Mouse (Mus musculus): Measurements from ENCODE around the gene Rbm20. TPM values are rescaled to one million over a fixed set of nuclear protein-coding genes. Genes with fewer than 3 reads are reported as not detected.

Rbm20 gene
- polyA plus RNA-seq, 1 experiment from 2014 or later = 5.1 TPM

DNA sequence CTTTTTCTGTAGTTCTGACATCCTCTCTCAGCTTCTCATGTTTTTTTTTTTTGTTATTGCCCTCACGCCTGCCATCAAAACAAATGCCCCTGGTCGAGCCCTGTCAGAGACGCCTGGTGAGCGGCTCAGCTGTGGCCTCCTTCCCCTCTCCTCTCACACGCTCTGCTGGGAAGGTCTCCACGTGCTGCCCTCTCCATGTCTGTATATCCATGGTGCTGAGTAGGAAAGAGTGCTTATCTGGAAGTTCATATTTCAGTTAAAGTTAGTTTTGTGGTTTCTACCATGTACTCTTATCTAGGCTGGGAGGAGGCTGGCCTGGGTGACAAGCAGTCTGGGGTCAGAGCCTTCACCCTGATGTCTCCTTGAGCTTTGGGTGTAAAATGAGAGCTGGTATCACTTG is 142.2 kb downstream of the Rbm20 start:
- no peaks in the 10 kb centered on the region for H3K9me3 ChIP-seq
- H3K4me1 ChIP-seq (replicated peaks) = peaks cover 33% of the 10 kb centered on the region
- H3K9ac ChIP-seq (replicated peaks) = no peak overlapping the region
- H3K4me2 ChIP-seq = no peak overlapping the region
- no peaks in the 10 kb centered on the region for H3K36me3 ChIP-seq
- H3K4me3 ChIP-seq (replicated peaks) = no peak overlapping the region
- 55% methylated on average over 6 of the region's 6 CpGs for WGBS
- no peaks in the 10 kb centered on the region for H3K27me3 ChIP-seq
- no peak for ATAC-seq (ENCODE audit: insufficient number of reproducible peaks, insufficient read depth, low FRiP score, low TSS enrichment, low read depth)
- H3K27ac ChIP-seq = no peak overlapping the region

- Histone ChIP-seq H3K9me3 (no peaks in the 10 kb centered on the region), H3K4me3 (replicated peaks) (no peak overlapping the region), H3K36me3 (no peaks in the 10 kb centered on the region), H3K27me3 (no peaks in the 10 kb centered on the region), H3K27ac (0 out of 2 replicates have a peak overlapping the region, but pooled peaks have one; percentile 35), H3K4me1 (replicated peaks) (peaks cover 22% of the 10 kb centered on the region), H3K9ac (replicated peaks) (no peak overlapping the region), H3K4me2 (no peak overlapping the region)
- WGBS = 60% methylated on average over 13 of the region's 13 CpGs
- no peak for ATAC-seq (ENCODE audit: insufficient number of reproducible peaks, insufficient read depth, low FRiP score, low TSS enrichment, low read depth)
Measured at GRCm38 (mm10) chr19:53821241-53822120, 144.4 kb downstream of the Rbm20 start.

DNA sequence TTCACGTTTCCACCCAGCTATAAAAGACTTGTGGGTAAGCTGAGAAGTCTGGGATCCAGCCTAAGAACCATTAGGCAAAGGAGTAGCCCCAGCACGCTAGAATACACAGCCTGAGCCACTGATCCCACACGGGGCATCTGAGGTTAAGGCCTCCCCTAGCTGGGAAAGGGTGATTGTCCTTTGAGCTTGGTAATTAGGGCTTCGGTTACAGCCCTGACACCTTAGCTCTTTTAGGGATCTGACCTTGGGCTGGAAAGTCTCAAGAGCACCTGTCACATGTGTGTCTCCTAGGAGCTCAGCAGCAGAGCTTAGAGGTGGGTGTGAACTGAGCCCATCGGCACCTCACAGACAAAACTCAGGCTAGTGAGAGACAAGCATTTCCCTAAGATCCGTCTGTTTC is 146.7 kb downstream of the Rbm20 start:
- no peak overlapping the region for H3K9ac ChIP-seq (replicated peaks)
- ATAC-seq (ENCODE audit: insufficient number of reproducible peaks, insufficient read depth, low FRiP score, low TSS enrichment, low read depth) = no peak
- WGBS = 11% methylated on average over 6 of the region's 6 CpGs
- H3K27me3 ChIP-seq = no peaks in the 10 kb centered on the region
- no peak overlapping the region for H3K4me2 ChIP-seq
- no peak overlapping the region for H3K4me3 ChIP-seq (replicated peaks)
- no peaks in the 10 kb centered on the region for H3K36me3 ChIP-seq
- H3K4me1 ChIP-seq (replicated peaks) = peaks cover 17% of the 10 kb centered on the region
- H3K9me3 ChIP-seq = no peaks in the 10 kb centered on the region
- 0 out of 2 replicates have a peak overlapping the region, but pooled peaks have one; percentile 14 for H3K27ac ChIP-seq

GRCm38 (mm10) chr19:53824872-53825680 is 148.0 kb downstream of the Rbm20 start:
- peak; percentile 47 for ATAC-seq (ENCODE audit: insufficient number of reproducible peaks, insufficient read depth, low FRiP score, low TSS enrichment, low read depth)
- 62% methylated on average over 21 of the region's 21 CpGs for WGBS

DNA sequence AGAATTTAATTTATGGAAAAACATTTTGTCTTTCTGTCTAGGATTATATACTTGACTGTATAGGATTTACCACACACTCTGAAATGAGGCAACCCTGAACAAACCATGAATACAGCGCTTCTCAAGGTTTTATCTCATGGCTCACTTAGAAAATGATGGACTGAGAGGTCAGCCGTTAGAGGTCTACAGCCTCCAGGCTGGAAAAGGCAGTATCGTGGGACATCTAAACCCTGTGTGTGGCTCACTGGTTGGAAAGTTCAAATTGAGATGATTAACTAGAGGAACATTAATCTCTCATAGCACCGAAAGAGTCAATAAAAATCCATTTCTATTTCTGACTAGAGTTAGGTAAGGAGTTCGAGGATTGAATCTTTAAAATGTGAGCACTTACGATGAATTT is 152.9 kb downstream of the Rbm20 start:
- Histone ChIP-seq H3K4me3 (replicated peaks) (no peak overlapping the region), H3K9me3 (no peaks in the 10 kb centered on the region), H3K4me1 (replicated peaks) (peaks cover 24% of the 10 kb centered on the region), H3K9ac (replicated peaks) (no peak overlapping the region), H3K27me3 (no peaks in the 10 kb centered on the region; the same call in 1 of the 2 replicates), H3K36me3 (no peaks in the 10 kb centered on the region), H3K4me2 (no peak overlapping the region), H3K27ac (no peak overlapping the region)
- no peak for ATAC-seq (ENCODE audit: insufficient number of reproducible peaks, insufficient read depth, low FRiP score, low TSS enrichment, low read depth)
- 75% methylated on average over 6 of the region's 6 CpGs for WGBS

More at GRCm38 (mm10) chr19:53824872-53825680, 148.0 kb downstream of the Rbm20 start:
- Histone ChIP-seq H3K27me3 (no peaks in the 10 kb centered on the region), H3K4me3 (replicated peaks) (peak overlapping the region; percentile 34), H3K36me3 (no peaks in the 10 kb centered on the region), H3K4me1 (replicated peaks) (peaks cover 17% of the 10 kb centered on the region), H3K4me2 (peak overlapping the region; percentile 40), H3K9me3 (no peaks in the 10 kb centered on the region), H3K27ac (no peak overlapping the region), H3K9ac (replicated peaks) (no peak overlapping the region)

GRCm38 (mm10) chr19:53830407-53831163 is 153.5 kb downstream of the Rbm20 start:
- Histone ChIP-seq H3K4me3 (replicated peaks) (no peak overlapping the region), H3K9ac (replicated peaks) (no peak overlapping the region), H3K9me3 (no peaks in the 10 kb centered on the region), H3K27ac (no peak overlapping the region), H3K36me3 (no peaks in the 10 kb centered on the region), H3K4me1 (replicated peaks) (peaks cover 24% of the 10 kb centered on the region), H3K4me2 (no peak overlapping the region), H3K27me3 (no peaks in the 10 kb centered on the region; the same call in 1 of the 2 replicates)
- no peak for ATAC-seq (ENCODE audit: insufficient number of reproducible peaks, insufficient read depth, low FRiP score, low TSS enrichment, low read depth)
- WGBS = 10% methylated on average over 8 of the region's 8 CpGs

GRCm38 (mm10) chr19:53831164-53831448 is 154.0 kb downstream of the Rbm20 start:
- Histone ChIP-seq H3K4me2 (no peak overlapping the region), H3K27me3 (no peaks in the 10 kb centered on the region; the same call in 1 of the 2 replicates), H3K9ac (replicated peaks) (no peak overlapping the region), H3K4me1 (replicated peaks) (peaks cover 24% of the 10 kb centered on the region), H3K27ac (no peak overlapping the region), H3K36me3 (no peaks in the 10 kb centered on the region), H3K9me3 (no peaks in the 10 kb centered on the region), H3K4me3 (replicated peaks) (no peak overlapping the region)
- ATAC-seq (ENCODE audit: insufficient number of reproducible peaks, insufficient read depth, low FRiP score, low TSS enrichment, low read depth) = no peak
- WGBS = 13% methylated on average over 3 of the region's 3 CpGs

GRCm38 (mm10) chr19:53832512-53832911 is 155.4 kb downstream of the Rbm20 start:
- no peaks in the 10 kb centered on the region for H3K36me3 ChIP-seq
- H3K9me3 ChIP-seq = no peaks in the 10 kb centered on the region
- peaks cover 34% of the 10 kb centered on the region for H3K4me1 ChIP-seq (replicated peaks)
- no peak for ATAC-seq (ENCODE audit: insufficient number of reproducible peaks, insufficient read depth, low FRiP score, low TSS enrichment, low read depth)
- 6% methylated on average over 7 of the region's 7 CpGs for WGBS
- 0 out of 2 replicates have a peak overlapping the region, but pooled peaks have one; percentile 2 for H3K4me2 ChIP-seq
- H3K27ac ChIP-seq = no peak overlapping the region
- no peak overlapping the region for H3K9ac ChIP-seq (replicated peaks)
- H3K27me3 ChIP-seq = no peaks in the 10 kb centered on the region; the same call in 1 of the 2 replicates
- H3K4me3 ChIP-seq (replicated peaks) = no peak overlapping the region

DNA sequence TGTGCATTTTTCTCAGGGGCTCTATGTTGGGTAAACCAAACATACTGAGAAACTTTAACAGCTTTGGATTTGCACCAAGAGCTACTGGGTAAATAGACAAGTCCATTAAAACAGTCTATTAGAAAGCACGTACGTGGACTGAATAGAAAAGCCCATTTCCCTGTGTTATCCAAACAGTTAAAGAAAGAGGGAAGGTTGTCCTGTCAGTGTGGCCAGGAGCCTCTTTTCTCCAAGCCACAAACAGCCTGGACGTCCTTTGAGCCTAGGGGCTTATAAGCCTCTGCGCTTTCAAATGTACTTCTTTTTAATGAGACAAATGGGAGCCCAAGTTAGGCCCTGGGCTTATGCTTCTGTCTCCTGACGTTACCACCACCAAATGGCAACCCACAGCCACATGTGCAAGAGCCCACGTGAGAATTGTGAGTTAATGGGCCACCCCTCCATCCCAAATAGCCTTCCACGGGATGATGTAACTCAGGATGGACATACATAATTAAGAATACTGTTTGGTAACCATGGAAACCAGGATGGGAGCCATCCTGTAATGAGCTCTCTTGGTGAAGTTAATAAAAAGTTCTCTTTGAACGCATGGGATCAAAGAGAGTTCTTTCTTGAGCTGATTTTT is 156.8 kb downstream of the Rbm20 start:
- ATAC-seq (ENCODE audit: insufficient number of reproducible peaks, insufficient read depth, low FRiP score, low TSS enrichment, low read depth) = no peak
- Histone ChIP-seq H3K9me3 (no peaks in the 10 kb centered on the region), H3K36me3 (no peaks in the 10 kb centered on the region), H3K27ac (no peak overlapping the region), H3K4me1 (replicated peaks) (peaks cover 38% of the 10 kb centered on the region), H3K9ac (replicated peaks) (no peak overlapping the region), H3K4me3 (replicated peaks) (no peak overlapping the region), H3K27me3 (no peaks in the 10 kb centered on the region; the same call in 1 of the 2 replicates), H3K4me2 (no peak overlapping the region)
- WGBS = 27% methylated on average over 8 of the region's 8 CpGs

GRCm38 (mm10) chr19:53836569-53837454 is 159.7 kb downstream of the Rbm20 start:
- no peaks in the 10 kb centered on the region for H3K36me3 ChIP-seq
- H3K27me3 ChIP-seq = 0 out of 2 replicates have a peak, but pooled peaks cover 3% of the 10 kb centered on the region
- ATAC-seq (ENCODE audit: insufficient number of reproducible peaks, insufficient read depth, low FRiP score, low TSS enrichment, low read depth) = no peak
- H3K27ac ChIP-seq = 0 out of 2 replicates have a peak overlapping the region, but pooled peaks have one; percentile 50
- H3K4me3 ChIP-seq (replicated peaks) = no peak overlapping the region
- H3K4me1 ChIP-seq (replicated peaks) = peaks cover 36% of the 10 kb centered on the region
- 24% methylated on average over 6 of the region's 6 CpGs for WGBS
- no peaks in the 10 kb centered on the region for H3K9me3 ChIP-seq
- no peak overlapping the region for H3K4me2 ChIP-seq
- H3K9ac ChIP-seq (replicated peaks) = no peak overlapping the region

Data from limb, embryonic 12.5 days (tissue).